Mouse (Mus musculus): ENCODE data around the gene Uhrf1bp1l.
"Not testable (repeated sequence)": the region's sequence is repeated elsewhere in the genome, so short reads cannot be mapped to it uniquely, and the experiment has no call there.

The Uhrf1bp1l gene

GRCm38 (mm10) chr10:89744871-89745665 lies at the start of gene Uhrf1bp1l:
Uhrf1bp1l (plus strand) TSS chr10:89744991.
- peak; percentile 89 to 93 for DNase-seq

GRCm38 (mm10) chr10:89695194-89695911 lies 49.4 kb upstream of the Uhrf1bp1l start:
- DNase-seq = no peak

GRCm38 (mm10) chr10:89696270-89696669 lies 48.5 kb upstream of the Uhrf1bp1l start:
- not testable (repeated sequence) for DNase-seq

- DNase-seq = no peak
These were observed 46.8 kb upstream of the Uhrf1bp1l start for GRCm38 (mm10) chr10:89697956-89698355.

GRCm38 (mm10) chr10:89703042-89703441 lies 41.7 kb upstream of the Uhrf1bp1l start:
- DNase-seq = peak; percentile 14 to 50

GRCm38 (mm10) chr10:89707397-89707796 lies 37.4 kb upstream of the Uhrf1bp1l start:
- DNase-seq = no peak

GRCm38 (mm10) chr10:89708720-89709119 lies 36.1 kb upstream of the Uhrf1bp1l start:
- peak; percentile 35 to 44 for DNase-seq

- DNase-seq = no peak
These were observed 29.9 kb upstream of the Uhrf1bp1l start for GRCm38 (mm10) chr10:89714910-89715309.

- DNase-seq = no peak
These were observed 24.5 kb upstream of the Uhrf1bp1l start for GRCm38 (mm10) chr10:89720252-89720651.

GRCm38 (mm10) chr10:89720796-89721195 lies 24.0 kb upstream of the Uhrf1bp1l start:
- no peak for DNase-seq

GRCm38 (mm10) chr10:89722247-89723195 lies 22.3 kb upstream of the Uhrf1bp1l start:
- DNase-seq = peak; percentile 13 to 27

- DNase-seq = no peak
These were observed 14.4 kb upstream of the Uhrf1bp1l start for GRCm38 (mm10) chr10:89730386-89730785.

GRCm38 (mm10) chr10:89731341-89731740 lies 13.4 kb upstream of the Uhrf1bp1l start:
- DNase-seq = no peak

- DNase-seq = peak; percentile 94 to 95
These were observed 12.6 kb upstream of the Uhrf1bp1l start, which contains the start of gene Actr6 for GRCm38 (mm10) chr10:89732001-89732794. Actr6 (minus strand) TSS chr10:89732295.

- no peak for DNase-seq
These were observed 7.7 kb upstream of the Uhrf1bp1l start for GRCm38 (mm10) chr10:89737092-89737491.

GRCm38 (mm10) chr10:89737887-89738286 lies 6.9 kb upstream of the Uhrf1bp1l start:
- DNase-seq = no peak

- no peak for DNase-seq
These were observed 6.4 kb upstream of the Uhrf1bp1l start for GRCm38 (mm10) chr10:89738395-89738794.

GRCm38 (mm10) chr10:89739703-89740102 lies 5.1 kb upstream of the Uhrf1bp1l start:
- no peak for DNase-seq

GRCm38 (mm10) chr10:89740995-89741394 lies 3.8 kb upstream of the Uhrf1bp1l start:
- no peak for DNase-seq

- no peak for DNase-seq
These were observed 1.5 kb upstream of the Uhrf1bp1l start for GRCm38 (mm10) chr10:89743266-89743665.

- no peak for DNase-seq
These were observed 450 bp upstream of the Uhrf1bp1l start for GRCm38 (mm10) chr10:89744341-89744740.

GRCm38 (mm10) chr10:89745666-89746020 lies 852 bp downstream of the Uhrf1bp1l start:
- no peak for DNase-seq

All from lung, adult 18-20 months (tissue).